Mouse (Mus musculus) hindbrain, embryonic 13.5 days (tissue): ENCODE measurements around the gene Hunk. TPM values are rescaled to one million over a fixed set of nuclear protein-coding genes. Genes with fewer than 3 reads are reported as not detected.

Experiments used
- ATAC-seq: fragments of 200-750 bp; cut with Nextera tagmentation; 2 replicates; pipeline ENCODE4 v1.8.0; 2017; ENCODE audit warnings: moderate TSS enrichment; ENCODE audit not compliant: low FRiP score
- H3K27ac ChIP-seq: fragments of 300-500 bp; sonication (generic); 2 replicates; pipeline ENCODE4 v1.5.1; 2015; ENCODE audit warnings: inconsistent platforms, mild to moderate bottlenecking, moderate library complexity
- H3K27me3 ChIP-seq: fragments of 300-500 bp; sonication (generic); 2 replicates; pipeline ENCODE4 v1.6.1; 2015; ENCODE audit warnings: mild to moderate bottlenecking, inconsistent platforms
- H3K36me3 ChIP-seq: fragments of 300-500 bp; sonication (generic); 2 replicates; pipeline ENCODE4 v1.6.1; 2015; ENCODE audit warnings: mild to moderate bottlenecking, inconsistent platforms
- H3K4me1 ChIP-seq: fragments of 300-500 bp; sonication (generic); replicated peaks from 2 replicates; pipeline ENCODE4 v1.6.1; 2015; ENCODE audit warnings: inconsistent platforms
- H3K4me2 ChIP-seq: fragments of 300-500 bp; sonication (generic); 2 replicates; pipeline ENCODE4 v1.6.1; 2015; ENCODE audit warnings: inconsistent platforms, mild to moderate bottlenecking, moderate library complexity
- H3K4me3 ChIP-seq: fragments of 300-500 bp; sonication (generic); 2 replicates; pipeline ENCODE4 v1.5.1; 2015; ENCODE audit warnings: mild to moderate bottlenecking, inconsistent platforms
- H3K9ac ChIP-seq: fragments of 300-500 bp; sonication (generic); 2 replicates; pipeline ENCODE4 v1.6.1; 2015; ENCODE audit warnings: mild to moderate bottlenecking, inconsistent platforms
- H3K9me3 ChIP-seq: fragments of 300-500 bp; sonication (generic); 2 replicates; pipeline ENCODE4 v1.6.1; 2016; ENCODE audit warnings: inconsistent platforms
- WGBS: fragments of 180-500 bp; shearing (Covaris S2); methylation state at CpG from one replicate; pipeline ENCODE4 v1.1.7; 2015; 5-methylcytosine and 5-hydroxymethylcytosine counted together
- polyA plus RNA-seq: library from polyadenylated mRNA; unstranded; fragments of >200 nt; fragmentation: Nextera tagmentation; extraction: Ambion mirVana; gene quantifications from 2 replicates; pipeline ENCODE4 v1.2.1, GENCODE M21; 2015

Gene Hunk
- polyA plus RNA-seq, 1 experiment from 2014 or later, result 7.8 TPM

DNA sequence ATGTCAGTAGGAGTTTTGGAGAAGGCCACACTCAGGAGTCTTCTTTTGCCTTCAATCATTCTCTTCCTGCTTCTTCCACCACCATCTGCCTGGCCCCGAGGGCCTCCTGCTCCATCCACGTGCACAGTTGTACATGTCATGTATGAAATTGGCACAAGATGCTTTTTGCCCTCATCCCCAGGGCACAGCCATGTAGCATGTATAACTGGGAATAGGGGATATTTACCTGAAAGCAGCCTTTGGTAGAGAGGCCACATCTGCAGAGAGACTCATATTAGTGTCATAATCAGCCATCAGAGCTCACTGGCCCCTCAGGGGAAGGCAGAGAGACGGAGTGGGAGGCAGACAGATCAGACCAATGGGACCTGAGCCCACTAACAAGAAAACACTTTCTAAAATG, 160.8 kb downstream of the Hunk start:
- Histone ChIP-seq H3K4me2 (no peak overlapping the region), H3K27me3 (0 out of 2 replicates have a peak, but pooled peaks cover 3% of the 10 kb centered on the region), H3K4me3 (no peak overlapping the region), H3K27ac (no peak overlapping the region), H3K4me1 (peaks cover 17% of the 10 kb centered on the region), H3K36me3 (no peaks in the 10 kb centered on the region), H3K9me3 (no peaks in the 10 kb centered on the region), H3K9ac (no peak overlapping the region)
- WGBS, result 69% methylated on average over 3 of the region's 3 CpGs
- ATAC-seq, result no peak

DNA sequence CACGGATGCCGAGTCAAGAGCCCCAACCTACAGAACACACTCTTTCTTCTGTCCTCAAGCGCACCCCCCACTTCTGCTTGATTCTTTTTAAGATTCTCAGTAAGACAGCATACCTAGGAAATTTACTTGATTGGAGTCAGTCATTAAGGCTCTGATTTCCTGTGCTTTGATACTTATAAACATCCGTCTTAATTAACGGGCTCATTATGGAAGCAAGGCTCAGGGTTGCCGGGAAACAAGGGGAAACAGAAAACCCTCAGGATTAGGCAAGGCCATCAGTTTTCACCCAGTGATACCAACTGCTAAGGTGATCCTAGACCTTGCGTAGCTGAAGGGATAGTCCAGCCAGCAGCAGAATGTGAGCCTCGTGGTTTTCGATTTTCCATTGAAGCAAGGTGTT, 162.2 kb downstream of the Hunk start:
- no peak overlapping the region for H3K4me2 ChIP-seq
- H3K9me3 ChIP-seq, result no peaks in the 10 kb centered on the region
- 72% methylated on average over 9 of the region's 9 CpGs for WGBS
- H3K9ac ChIP-seq, result no peak overlapping the region
- 0 out of 2 replicates have a peak, but pooled peaks cover 3% of the 10 kb centered on the region for H3K27me3 ChIP-seq
- no peak overlapping the region for H3K4me3 ChIP-seq
- peaks cover 17% of the 10 kb centered on the region for H3K4me1 ChIP-seq
- no peaks in the 10 kb centered on the region for H3K36me3 ChIP-seq
- no peak; the same call in 1 of the 2 replicates for ATAC-seq
- H3K27ac ChIP-seq, result peak overlapping the region; percentile 18; the same call in 1 of the 2 replicates

Other genes with a start within 250 kb of the Hunk start
- gene Tiam1, start 242.2 kb upstream of the Hunk start, polyA plus RNA-seq, result 27.4 and 29.0 TPM in 2 replicates
- 902 and 920 TPM in 2 replicates for gene Sod1, start 165.3 kb upstream of the Hunk start, polyA plus RNA-seq
- 25.8 and 26.5 TPM in 2 replicates for gene Scaf4, start 101.5 kb upstream of the Hunk start, polyA plus RNA-seq